Mouse (Mus musculus) kidney, adult 2 months (tissue): ENCODE measurements around the gene Ccdc162. TPM values are rescaled to one million over a fixed set of nuclear protein-coding genes. Genes with fewer than 3 reads are reported as not detected.
A peak's percentile ranks its signal among the peaks of the same experiment; 100 is the strongest.

Source experiments
- DNase-seq: peaks from one replicate; pipeline ENCODE4 v3.0.0; 2021
- H3K27ac ChIP-seq: fragments of 200-500 bp; 2 replicates; pipeline ENCODE4 v1.5.1; 2012; ENCODE audit warnings: low read depth, low read length, control low read depth, inconsistent platforms; ENCODE audit not compliant: insufficient read depth
- H3K27me3 ChIP-seq: fragments of 200-500 bp; replicated peaks from 2 replicates; pipeline ENCODE4 v1.6.1; 2012; ENCODE audit warnings: mild to moderate bottlenecking, moderate library complexity, low read length, inconsistent platforms; ENCODE audit not compliant: control insufficient read depth, insufficient read depth
- H3K36me3 ChIP-seq: fragments of 200-500 bp; 2 replicates; pipeline ENCODE4 v1.6.1; 2012; ENCODE audit warnings: mild to moderate bottlenecking, moderate library complexity, low read length, inconsistent platforms; ENCODE audit not compliant: control insufficient read depth, insufficient read depth
- H3K4me1 ChIP-seq: fragments of 200-500 bp; 2 replicates; pipeline ENCODE4 v1.6.1; 2011; ENCODE audit warnings: low read length; ENCODE audit not compliant: control insufficient read depth, insufficient read depth
- H3K4me3 ChIP-seq: fragments of 200-500 bp; 2 replicates; pipeline ENCODE4 v1.5.1; 2011; ENCODE audit warnings: mild to moderate bottlenecking, low read depth, low read length, control low read depth; ENCODE audit not compliant: insufficient read depth
- CTCF ChIP-seq: fragments of 200-500 bp; conservative IDR thresholded peaks from 2 replicates; pipeline ENCODE4 v1.5.1; 2011; ENCODE audit warnings: low read depth, mild to moderate bottlenecking, control low read depth, low read length, moderate library complexity, mixed read lengths; ENCODE audit not compliant: insufficient read depth, insufficient read length
- POLR2A ChIP-seq: fragments of 200-500 bp; IDR thresholded peaks from one replicate; pipeline ENCODE4 v1.6.1; 2011; ENCODE audit warnings: low read depth, low read length, control low read depth
- WGBS: fragments of 180-500 bp; shearing (Covaris S2); methylation state at CpG from one replicate; pipeline ENCODE4 v1.1.7; 2018; 5-methylcytosine and 5-hydroxymethylcytosine counted together
- polyA plus RNA-seq: library from polyadenylated mRNA; depleted of rRNA; stranded (reverse); fragments of >200 nt; gene quantifications from 2 replicates; pipeline ENCODE4 v1.2.3, GENCODE M21; 2012

The Ccdc162 gene
- polyA plus RNA-seq, 1 experiment = 2.1 TPM

- no peak for DNase-seq
- WGBS = 85% methylated on average over 3 of the region's 3 CpGs
- no peaks in the 10 kb centered on the region for H3K36me3 ChIP-seq
- TF ChIP-seq CTCF (no peak), POLR2A (no peak)
- H3K4me3 ChIP-seq = no peak overlapping the region
- H3K27ac ChIP-seq = no peak overlapping the region
- H3K4me1 ChIP-seq = no peaks in the 10 kb centered on the region
- H3K27me3 ChIP-seq = no peaks in the 10 kb centered on the region
Observed at GRCm38 (mm10) chr10:41749306-41749705, 32.9 kb upstream of the Ccdc162 start.

GRCm38 (mm10) chr10:41746554-41746953, 30.1 kb upstream of the Ccdc162 start:
- peak; percentile 1 for DNase-seq
- no peaks in the 10 kb centered on the region for H3K27me3 ChIP-seq
- H3K4me1 ChIP-seq = no peaks in the 10 kb centered on the region
- no peaks in the 10 kb centered on the region for H3K36me3 ChIP-seq
- H3K4me3 ChIP-seq = no peak overlapping the region
- WGBS = 84% methylated on average over 5 of the region's 5 CpGs
- TF ChIP-seq CTCF (no peak), POLR2A (no peak)
- H3K27ac ChIP-seq = no peak overlapping the region

- Histone ChIP-seq H3K4me1 (no peaks in the 10 kb centered on the region), H3K27me3 (no peaks in the 10 kb centered on the region), H3K4me3 (no peak overlapping the region), H3K27ac (no peak overlapping the region), H3K36me3 (no peaks in the 10 kb centered on the region)
- DNase-seq = no peak
- TF ChIP-seq CTCF = no peak
- no peak for TF ChIP-seq POLR2A
- WGBS = 82% methylated on average over 4 of the region's 4 CpGs
Observed at GRCm38 (mm10) chr10:41744006-41744405, 27.6 kb upstream of the Ccdc162 start.

GRCm38 (mm10) chr10:41740221-41740620, 23.8 kb upstream of the Ccdc162 start:
- no peaks in the 10 kb centered on the region; the same call in 1 of the 2 replicates for H3K36me3 ChIP-seq
- no peak overlapping the region for H3K27ac ChIP-seq
- 93% methylated on average over 2 of the region's 2 CpGs for WGBS
- H3K27me3 ChIP-seq = no peaks in the 10 kb centered on the region
- no peak overlapping the region for H3K4me3 ChIP-seq
- no peak for DNase-seq
- H3K4me1 ChIP-seq = no peaks in the 10 kb centered on the region
- TF ChIP-seq POLR2A = no peak
- no peak for TF ChIP-seq CTCF

- no peaks in the 10 kb centered on the region; the same call in 1 of the 2 replicates for H3K36me3 ChIP-seq
- 95% methylated on average over 16 of the region's 16 CpGs for WGBS
- H3K27me3 ChIP-seq = no peaks in the 10 kb centered on the region
- no peak overlapping the region for H3K27ac ChIP-seq
- no peak for TF ChIP-seq POLR2A
- no peak for TF ChIP-seq CTCF
- H3K4me1 ChIP-seq = no peaks in the 10 kb centered on the region
- no peak for DNase-seq
- no peak overlapping the region for H3K4me3 ChIP-seq
Observed at GRCm38 (mm10) chr10:41737245-41737644, 20.8 kb upstream of the Ccdc162 start.

GRCm38 (mm10) chr10:41735398-41735797, 19.0 kb upstream of the Ccdc162 start:
- Histone ChIP-seq H3K4me1 (no peaks in the 10 kb centered on the region), H3K36me3 (no peaks in the 10 kb centered on the region; the same call in 1 of the 2 replicates), H3K27me3 (no peaks in the 10 kb centered on the region), H3K27ac (no peak overlapping the region), H3K4me3 (no peak overlapping the region)
- TF ChIP-seq POLR2A (no peak), CTCF (no peak)
- no peak for DNase-seq
- WGBS = 78% methylated on average over 6 of the region's 6 CpGs

- H3K4me3 ChIP-seq = no peak overlapping the region
- no peaks in the 10 kb centered on the region for H3K27me3 ChIP-seq
- no peaks in the 10 kb centered on the region; the same call in 1 of the 2 replicates for H3K36me3 ChIP-seq
- TF ChIP-seq POLR2A (no peak), CTCF (no peak)
- H3K4me1 ChIP-seq = no peaks in the 10 kb centered on the region
- DNase-seq = no peak
- WGBS = 98% methylated on average over 3 of the region's 3 CpGs
- H3K27ac ChIP-seq = no peak overlapping the region
Observed at GRCm38 (mm10) chr10:41733214-41733613, 16.8 kb upstream of the Ccdc162 start.
